Mouse (Mus musculus) liver, adult 10 weeks (tissue): ENCODE measurements around the gene Gm8247. TPM values are rescaled to one million over a fixed set of nuclear protein-coding genes. Genes with fewer than 3 reads are reported as not detected.

ENCODE experiments used
- polyA plus RNA-seq: library from polyadenylated mRNA; stranded (reverse); fragments of 350-450 nt; fragmentation: Illumina TruSeq; extraction: RNeasy Lipid Tissue Mini Kit (QIAGEN cat#74804); gene quantifications from one replicate; pipeline ENCODE4 v1.2.3, GENCODE M21; 2014; ENCODE audit warnings: low read depth, low replicate concordance

Gene Gm8247
- not detected for polyA plus RNA-seq

GRCm38 (mm10) chr14:44582853-44583252, at the start of gene Gm8247:
Gm8247 (plus strand) TSS chr14:44583153.

GRCm38 (mm10) chr14:44627737-44628136, 44.8 kb downstream of the Gm8247 start, which contains the start of gene Gm5624:
Gm5624 (minus strand) TSS chr14:44627938.

Other genes starting within 250 kb of the Gm8247 start
- not detected for gene Gm5930, start 244.6 kb upstream of the Gm8247 start, polyA plus RNA-seq
- not detected for gene Gm8229, start 217.8 kb upstream of the Gm8247 start, polyA plus RNA-seq
- gene Gm3371, start 172.5 kb upstream of the Gm8247 start, polyA plus RNA-seq: not detected
- not detected for gene Gm8232, start 149.5 kb upstream of the Gm8247 start, polyA plus RNA-seq
- gene BC061237, start 90.7 kb upstream of the Gm8247 start, polyA plus RNA-seq: not detected
- gene Gm17093, start 64.9 kb upstream of the Gm8247 start, polyA plus RNA-seq: not detected
- not detected for gene Gm5624, start 44.8 kb downstream of the Gm8247 start, polyA plus RNA-seq
- not detected for gene Gm8257, start 123.3 kb downstream of the Gm8247 start, polyA plus RNA-seq
- not detected for gene Gm8267, start 167.2 kb downstream of the Gm8247 start, polyA plus RNA-seq